Mouse (Mus musculus) hindbrain, embryonic 10.5 days (tissue): ENCODE results near the gene Kars. TPM values are rescaled to one million over a fixed set of nuclear protein-coding genes. Genes with fewer than 3 reads are reported as not detected.

ENCODE experiments used
- DNase-seq: peaks from one replicate; pipeline ENCODE4 v3.0.0-alpha.2; 2017; ENCODE audit warnings: low spot score
- H3K27ac ChIP-seq: fragments of 300-500 bp; sonication (generic); 2 replicates; pipeline ENCODE4 v1.5.1; 2016; ENCODE audit warnings: mild to moderate bottlenecking, moderate library complexity
- H3K27me3 ChIP-seq: fragments of 300-500 bp; sonication (generic); 2 replicates; pipeline ENCODE4 v1.6.1; 2016; ENCODE audit warnings: mild to moderate bottlenecking; ENCODE audit not compliant: poor library complexity, insufficient read depth, severe bottlenecking
- H3K36me3 ChIP-seq: fragments of 300-500 bp; sonication (generic); 2 replicates; pipeline ENCODE4 v1.6.1; 2016; ENCODE audit warnings: mild to moderate bottlenecking, moderate library complexity
- H3K4me1 ChIP-seq: fragments of 300-500 bp; sonication (generic); replicated peaks from 2 replicates; pipeline ENCODE4 v1.6.1; 2016; ENCODE audit warnings: mild to moderate bottlenecking
- H3K4me3 ChIP-seq: fragments of 300-500 bp; sonication (generic); 2 replicates; pipeline ENCODE4 v1.5.1; 2016; ENCODE audit warnings: mild to moderate bottlenecking, moderate library complexity
- H3K9me3 ChIP-seq: fragments of 300-500 bp; sonication (generic); 2 replicates; pipeline ENCODE4 v1.6.1; 2016; ENCODE audit warnings: mild to moderate bottlenecking, moderate library complexity
- WGBS: fragments of 180-500 bp; shearing (Covaris S2); methylation state at CpG from one replicate; pipeline ENCODE4 v1.1.7; 2016; 5-methylcytosine and 5-hydroxymethylcytosine counted together
- polyA plus RNA-seq: library from polyadenylated mRNA; unstranded; fragments of >200 nt; fragmentation: Nextera tagmentation; extraction: Ambion mirVana; gene quantifications from 2 replicates; pipeline ENCODE4 v1.2.1, GENCODE M21; 2016

Kars gene
- polyA plus RNA-seq, 1 experiment from 2014 or later = 216 TPM

DNA sequence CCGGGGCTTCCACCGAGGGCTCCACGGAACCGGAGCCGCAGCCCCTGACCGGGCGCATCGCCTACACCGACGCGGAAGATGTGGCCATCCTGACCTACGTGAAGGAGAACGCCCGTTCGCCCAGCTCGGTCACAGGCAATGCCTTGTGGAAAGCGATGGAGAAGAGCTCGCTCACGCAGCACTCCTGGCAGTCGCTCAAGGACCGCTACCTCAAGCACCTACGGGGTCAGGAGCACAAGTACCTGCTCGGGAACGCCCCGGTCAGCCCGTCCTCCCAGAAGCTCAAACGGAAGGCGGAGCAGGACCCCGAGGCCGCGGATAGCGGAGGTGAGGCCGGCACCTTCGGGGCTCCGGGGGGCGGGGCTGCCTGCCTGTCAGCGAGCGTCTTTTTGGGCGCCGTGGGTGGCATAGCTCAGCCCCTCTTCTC lies 706 bp upstream of the Kars start:
- under 1% methylated on average over 40 of the region's 40 CpGs for WGBS
- peak overlapping the region; percentile 83 for H3K4me3 ChIP-seq
- DNase-seq = no peak

DNA sequence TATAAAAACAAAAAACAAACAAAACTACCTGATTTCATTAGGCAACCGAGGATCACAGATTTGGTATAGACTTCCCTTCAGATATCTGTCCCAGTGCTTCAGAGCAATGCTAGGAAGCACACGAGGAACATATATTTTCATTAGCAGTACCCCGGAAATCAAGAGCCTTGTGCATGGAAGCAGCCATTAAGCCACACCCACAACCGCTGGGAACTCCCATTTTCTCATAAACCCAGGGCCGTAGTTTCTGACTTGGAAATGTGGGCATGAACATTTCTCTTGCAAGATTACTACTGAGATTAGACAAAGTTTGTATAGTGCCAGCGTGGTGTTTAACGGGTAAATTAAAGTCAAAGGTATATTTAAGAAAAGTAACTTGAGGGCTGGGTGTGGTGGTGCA lies 1.6 kb downstream of the Kars start:
- Histone ChIP-seq H3K36me3 (peaks cover 37% of the 10 kb centered on the region), H3K4me1 (peaks cover 24% of the 10 kb centered on the region), H3K27ac (no peak overlapping the region), H3K27me3 (no peaks in the 10 kb centered on the region), H3K4me3 (no peak overlapping the region), H3K9me3 (no peaks in the 10 kb centered on the region)
- DNase-seq = no peak
- 94% methylated on average over 7 of the region's 7 CpGs for WGBS

More for the DNA sequence above, 706 bp upstream of the Kars start:
- peak overlapping the region; percentile 89 for H3K27ac ChIP-seq
- H3K4me1 ChIP-seq = peaks cover 24% of the 10 kb centered on the region
- no peaks in the 10 kb centered on the region for H3K9me3 ChIP-seq
- H3K36me3 ChIP-seq = peaks cover 34% of the 10 kb centered on the region
- no peaks in the 10 kb centered on the region for H3K27me3 ChIP-seq

DNA sequence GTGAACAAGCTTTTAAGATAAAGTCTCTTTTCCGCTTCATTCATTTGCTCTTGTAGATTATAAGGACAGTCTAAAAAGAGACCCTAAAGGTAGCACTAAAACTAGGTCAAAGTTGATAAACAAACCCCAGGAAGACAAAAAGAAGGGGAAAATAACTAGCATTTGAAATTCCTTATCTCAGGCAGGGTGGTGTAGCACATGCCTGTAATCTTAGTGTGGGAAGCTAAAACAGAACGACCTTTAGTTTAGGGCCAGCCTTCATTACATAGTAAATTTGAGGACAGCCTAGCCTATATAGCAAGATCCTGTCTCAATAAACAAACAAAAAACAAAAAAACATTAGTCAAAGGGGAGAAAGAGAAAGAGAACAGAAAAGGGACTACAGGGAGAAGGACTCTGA lies 3.5 kb downstream of the Kars start:
- no peaks in the 10 kb centered on the region for H3K9me3 ChIP-seq
- H3K36me3 ChIP-seq = peaks cover 56% of the 10 kb centered on the region
- WGBS = 98% methylated on average over 2 of the region's 2 CpGs
- H3K4me1 ChIP-seq = peaks cover 18% of the 10 kb centered on the region
- H3K4me3 ChIP-seq = no peak overlapping the region
- no peaks in the 10 kb centered on the region for H3K27me3 ChIP-seq
- H3K27ac ChIP-seq = no peak overlapping the region
- no peak for DNase-seq

DNA sequence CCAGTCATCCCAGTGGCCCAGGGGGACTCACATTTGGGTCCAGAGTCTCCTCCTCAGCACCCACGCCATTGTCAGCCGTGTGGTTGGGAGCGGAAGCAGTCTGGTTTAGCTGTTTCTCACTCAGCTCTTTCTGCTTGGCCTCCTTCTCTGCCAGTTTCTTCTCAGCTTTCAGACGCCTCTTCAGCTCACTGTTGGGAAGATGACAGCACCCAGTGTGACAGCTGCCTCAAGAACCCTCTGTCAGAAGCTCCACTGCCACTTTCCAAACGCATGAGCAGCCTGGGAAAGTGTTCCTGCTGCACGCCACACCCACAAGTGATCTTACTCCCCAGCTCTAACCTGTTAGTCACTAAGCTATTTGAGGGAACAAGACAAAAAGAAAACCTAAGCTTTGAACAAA lies 5.5 kb downstream of the Kars start:
- no peaks in the 10 kb centered on the region for H3K9me3 ChIP-seq
- H3K36me3 ChIP-seq = peaks cover 76% of the 10 kb centered on the region
- DNase-seq = no peak
- no peak overlapping the region for H3K27ac ChIP-seq
- no peak overlapping the region for H3K4me3 ChIP-seq
- 88% methylated on average over 6 of the region's 6 CpGs for WGBS
- H3K4me1 ChIP-seq = peaks cover 7% of the 10 kb centered on the region
- H3K27me3 ChIP-seq = no peaks in the 10 kb centered on the region

DNA sequence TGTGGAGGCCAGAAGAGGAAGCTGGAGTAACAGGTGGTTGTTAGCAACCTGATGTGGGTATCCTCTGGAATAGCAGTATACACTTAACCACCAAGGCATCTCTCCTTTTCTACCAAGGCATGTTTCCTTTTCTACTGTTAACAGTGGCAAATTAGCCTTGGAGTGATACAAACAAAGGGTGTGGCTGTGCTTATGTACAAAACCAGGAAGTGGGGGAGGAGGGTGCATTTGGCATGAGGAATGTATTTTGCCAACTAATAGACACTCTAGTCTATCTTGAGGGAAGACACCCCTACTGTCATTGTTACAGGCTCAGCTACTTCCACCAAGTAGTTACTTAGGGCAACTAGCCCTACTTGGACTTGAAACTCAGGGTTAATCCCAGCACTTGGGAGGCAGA lies 6.4 kb downstream of the Kars start:
- no peak for DNase-seq
- Histone ChIP-seq H3K27ac (no peak overlapping the region), H3K4me3 (no peak overlapping the region), H3K36me3 (peaks cover 85% of the 10 kb centered on the region), H3K4me1 (no peaks in the 10 kb centered on the region), H3K9me3 (no peaks in the 10 kb centered on the region), H3K27me3 (no peaks in the 10 kb centered on the region)

DNA sequence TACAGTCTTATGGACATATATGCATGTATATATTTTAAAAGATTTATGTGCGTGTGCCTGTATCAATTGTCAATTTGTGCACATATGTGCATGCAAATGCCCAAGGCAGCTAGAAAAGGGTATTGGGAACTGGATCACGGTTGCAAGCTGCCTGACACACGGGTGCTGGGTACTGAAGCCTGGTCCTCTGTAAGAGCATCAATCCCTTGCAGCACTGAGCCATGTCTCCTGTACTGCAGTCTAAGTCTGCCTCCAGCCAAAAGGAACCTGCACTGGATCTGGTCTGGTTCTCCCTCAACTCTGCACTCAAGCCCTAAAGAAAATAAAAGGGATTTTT lies 18.5 kb downstream of the Kars start:
- Histone ChIP-seq H3K4me1 (peaks cover 10% of the 10 kb centered on the region; the same call in 1 of the 2 replicates), H3K4me3 (no peak overlapping the region), H3K27me3 (no peaks in the 10 kb centered on the region), H3K36me3 (peaks cover 72% of the 10 kb centered on the region), H3K27ac (no peak overlapping the region), H3K9me3 (no peaks in the 10 kb centered on the region)
- no peak for DNase-seq
- 74% methylated on average over 3 of the region's 3 CpGs for WGBS

DNA sequence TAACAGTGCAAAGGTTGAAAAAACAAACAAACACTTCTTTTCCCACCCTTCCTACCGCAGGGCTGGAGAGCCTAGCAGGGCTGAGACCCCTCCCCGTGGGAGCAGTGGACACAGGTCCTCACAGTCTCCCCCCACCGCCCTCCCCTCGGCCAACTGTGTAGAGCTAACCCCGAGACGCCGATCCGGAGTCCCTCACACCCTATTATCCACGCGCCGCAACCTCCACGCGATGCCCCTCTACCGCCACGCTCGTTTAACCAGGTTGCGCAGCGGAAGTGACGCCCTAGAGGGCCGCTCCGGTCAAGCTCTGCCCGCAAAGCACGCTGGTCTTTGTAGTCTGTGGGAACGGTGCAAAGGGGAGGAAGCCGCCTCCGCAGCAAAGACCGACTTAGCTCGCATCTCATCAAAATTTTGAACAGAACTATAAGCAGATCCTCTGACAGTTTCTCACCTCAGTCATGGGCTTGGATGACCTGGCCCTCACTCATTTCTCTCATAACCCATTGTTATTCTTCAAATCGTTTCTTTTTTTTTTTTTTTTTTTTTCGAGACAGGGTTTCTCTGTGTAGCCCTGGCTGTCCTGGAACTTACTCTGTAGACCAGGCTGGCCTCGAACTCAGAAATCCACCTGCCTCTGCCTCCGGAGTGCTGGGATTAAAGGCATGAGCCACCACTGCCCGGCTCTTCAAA lies 19.0 kb downstream of the Kars start, which contains the start of gene Adat1:
Gene Adat1 (minus strand): TSS at position 290 of the 690 bp plus-strand sequence.
- H3K4me3 ChIP-seq = peak within 1 kb of the TSS; percentile 81
- H3K36me3 ChIP-seq = peaks cover 72% of the 10 kb centered on the region
- H3K9me3 ChIP-seq = no peaks in the 10 kb centered on the region
- H3K4me1 ChIP-seq = peaks cover 10% of the 10 kb centered on the region; the same call in 1 of the 2 replicates
- peak within 1 kb of the TSS; percentile 91 for H3K27ac ChIP-seq
- peak; percentile 91 for DNase-seq
- H3K27me3 ChIP-seq = no peaks in the 10 kb centered on the region
- 5% methylated on average over 33 of the region's 33 CpGs for WGBS

DNA sequence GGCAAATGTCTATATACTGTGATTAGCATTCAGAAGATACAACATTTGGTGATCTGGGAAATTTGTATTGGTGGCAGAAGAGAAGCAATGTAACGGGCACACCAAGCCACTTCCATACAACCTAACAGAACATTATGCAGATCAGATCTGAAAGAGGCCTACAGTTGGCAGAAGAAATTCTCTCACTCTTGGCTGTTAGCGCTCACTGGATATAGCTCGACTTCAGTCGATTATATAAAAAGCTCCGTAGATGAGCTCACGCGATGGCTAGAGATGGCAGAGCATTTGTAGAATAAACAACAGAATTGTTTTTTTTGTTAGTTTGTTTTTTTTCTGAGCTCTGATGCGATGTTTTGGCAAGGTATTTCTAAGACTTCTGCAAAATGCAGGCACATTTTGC lies 19.8 kb downstream of the Kars start:
- H3K4me3 ChIP-seq = peak overlapping the region; percentile 81
- peak overlapping the region; percentile 91 for H3K27ac ChIP-seq
- no peak for DNase-seq
- H3K9me3 ChIP-seq = no peaks in the 10 kb centered on the region
- H3K27me3 ChIP-seq = no peaks in the 10 kb centered on the region
- peaks cover 10% of the 10 kb centered on the region; the same call in 1 of the 2 replicates for H3K4me1 ChIP-seq
- H3K36me3 ChIP-seq = peaks cover 71% of the 10 kb centered on the region
- 72% methylated on average over 8 of the region's 8 CpGs for WGBS

DNA sequence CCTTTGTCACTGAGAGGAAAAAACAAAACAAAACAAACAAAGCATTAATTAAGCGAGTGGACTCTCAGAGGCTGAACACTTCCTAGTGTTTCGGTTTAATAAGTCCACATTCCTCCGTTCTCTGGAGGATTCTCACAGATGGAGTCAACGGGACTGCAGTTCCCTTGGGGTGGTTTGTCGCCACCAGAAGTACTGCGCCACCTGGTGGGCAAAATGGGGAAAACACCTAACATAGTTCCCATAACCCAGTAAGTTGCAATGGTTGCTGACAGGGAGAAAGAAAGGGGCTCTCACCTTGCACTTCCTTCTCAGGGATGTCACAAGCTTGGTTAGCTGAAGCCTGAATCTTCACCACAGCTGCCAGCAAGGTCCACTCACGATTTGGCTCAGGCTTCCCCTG lies 21.2 kb downstream of the Kars start:
- Histone ChIP-seq H3K27me3 (no peaks in the 10 kb centered on the region), H3K9me3 (no peaks in the 10 kb centered on the region), H3K36me3 (peaks cover 71% of the 10 kb centered on the region), H3K27ac (no peak overlapping the region), H3K4me1 (peaks cover 10% of the 10 kb centered on the region; the same call in 1 of the 2 replicates), H3K4me3 (no peak overlapping the region)
- WGBS = 20% methylated on average over 7 of the region's 7 CpGs
- peak; percentile 79 for DNase-seq

DNA sequence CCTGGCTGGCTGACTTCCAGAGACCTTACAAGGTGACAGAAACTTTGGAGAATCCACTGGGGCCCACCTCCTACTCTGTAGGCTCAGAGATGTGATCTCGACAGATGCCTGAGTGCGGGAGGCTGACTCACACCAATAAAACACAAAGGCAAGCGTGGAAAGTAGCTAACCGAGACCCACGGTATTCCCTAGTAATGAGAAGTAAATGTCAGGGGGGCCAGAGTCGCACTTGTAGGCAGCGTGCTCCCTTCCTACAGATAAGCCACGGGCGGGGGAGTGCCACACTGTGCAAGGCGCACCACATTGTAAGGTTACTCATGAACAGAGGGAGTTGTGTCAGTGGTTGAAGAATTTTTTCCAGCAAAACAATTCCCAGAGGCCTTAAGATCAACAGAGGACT lies 26.6 kb downstream of the Kars start:
- H3K36me3 ChIP-seq = peaks cover 96% of the 10 kb centered on the region
- no peaks in the 10 kb centered on the region for H3K4me1 ChIP-seq
- no peaks in the 10 kb centered on the region for H3K27me3 ChIP-seq
- no peak overlapping the region for H3K4me3 ChIP-seq
- 83% methylated on average over 10 of the region's 10 CpGs for WGBS
- no peak overlapping the region for H3K27ac ChIP-seq
- DNase-seq = no peak
- no peaks in the 10 kb centered on the region for H3K9me3 ChIP-seq

DNA sequence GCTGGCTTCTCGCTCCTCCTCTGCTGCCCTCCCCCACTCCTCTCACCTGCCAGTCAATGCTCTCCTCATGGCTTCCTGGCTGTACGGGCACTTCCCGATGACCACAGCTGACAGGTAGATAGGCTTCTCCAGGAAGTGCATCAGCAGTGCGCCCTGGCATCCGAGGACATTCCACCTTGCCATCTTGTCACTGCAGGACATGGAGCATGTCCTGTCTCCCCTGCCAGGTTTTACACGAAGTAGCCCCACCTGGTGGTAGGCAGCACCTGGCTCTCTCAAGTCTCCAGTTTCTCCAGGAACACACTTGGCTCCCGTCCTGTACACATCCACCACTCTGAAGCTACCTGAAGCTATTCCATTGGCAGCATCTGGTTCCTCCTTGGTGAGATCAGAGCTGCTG lies 29.0 kb downstream of the Kars start:
- no peaks in the 10 kb centered on the region for H3K9me3 ChIP-seq
- no peaks in the 10 kb centered on the region for H3K4me1 ChIP-seq
- no peak overlapping the region for H3K4me3 ChIP-seq
- H3K36me3 ChIP-seq = peaks cover 94% of the 10 kb centered on the region
- no peak for DNase-seq
- 78% methylated on average over 7 of the region's 7 CpGs for WGBS
- no peaks in the 10 kb centered on the region for H3K27me3 ChIP-seq
- H3K27ac ChIP-seq = no peak overlapping the region

DNA sequence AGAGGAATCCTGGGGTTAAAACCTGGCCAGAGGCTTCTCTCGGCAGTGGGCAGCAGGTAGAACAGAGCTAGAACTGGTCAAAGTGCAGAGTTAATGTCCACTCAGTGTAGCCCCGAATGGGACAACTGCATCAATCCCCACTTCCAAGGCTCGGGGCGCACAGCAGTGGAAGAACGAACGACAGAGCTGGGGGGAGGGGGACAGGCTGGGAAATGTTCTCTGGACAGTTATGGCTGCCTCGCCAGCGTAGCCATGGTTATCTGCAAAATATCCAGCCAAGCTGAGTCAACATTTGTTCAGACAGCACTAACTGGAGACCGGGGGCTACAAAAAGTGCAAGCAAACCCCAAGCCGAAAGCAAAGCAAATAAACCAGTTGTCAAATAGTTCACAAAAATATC lies 33.0 kb downstream of the Kars start:
- WGBS = 84% methylated on average over 10 of the region's 10 CpGs
- no peak overlapping the region for H3K27ac ChIP-seq

DNA sequence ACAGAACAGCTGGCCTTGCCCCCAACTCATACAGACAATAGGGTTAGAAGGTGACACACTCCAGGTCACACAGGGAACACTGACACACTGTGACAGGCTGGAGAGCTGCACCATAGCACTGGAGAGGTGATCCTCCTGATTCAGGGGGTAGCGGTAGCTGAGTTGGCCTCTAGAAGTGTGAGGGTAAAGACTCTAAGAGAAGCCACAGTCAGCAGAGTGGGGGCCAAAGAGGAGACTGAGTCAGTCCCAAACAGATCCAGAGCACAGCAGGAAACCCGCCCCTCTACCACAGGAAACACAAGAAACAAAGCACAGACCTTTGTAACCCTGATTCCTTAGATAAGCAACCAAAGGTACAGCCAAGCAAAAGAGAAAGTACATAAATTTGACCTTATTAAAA lies 34.8 kb downstream of the Kars start:
- Histone ChIP-seq H3K36me3 (peaks cover 94% of the 10 kb centered on the region), H3K4me1 (no peaks in the 10 kb centered on the region), H3K27ac (no peak overlapping the region), H3K4me3 (no peak overlapping the region), H3K9me3 (peaks cover 12% of the 10 kb centered on the region), H3K27me3 (no peaks in the 10 kb centered on the region)
- 79% methylated on average over 2 of the region's 2 CpGs for WGBS
- no peak for DNase-seq

More for the DNA sequence above, 33.0 kb downstream of the Kars start:
- no peak overlapping the region for H3K4me3 ChIP-seq
- H3K36me3 ChIP-seq = peaks cover 96% of the 10 kb centered on the region
- no peaks in the 10 kb centered on the region for H3K4me1 ChIP-seq
- no peaks in the 10 kb centered on the region for H3K27me3 ChIP-seq
- DNase-seq = no peak
- H3K9me3 ChIP-seq = peaks cover 12% of the 10 kb centered on the region

DNA sequence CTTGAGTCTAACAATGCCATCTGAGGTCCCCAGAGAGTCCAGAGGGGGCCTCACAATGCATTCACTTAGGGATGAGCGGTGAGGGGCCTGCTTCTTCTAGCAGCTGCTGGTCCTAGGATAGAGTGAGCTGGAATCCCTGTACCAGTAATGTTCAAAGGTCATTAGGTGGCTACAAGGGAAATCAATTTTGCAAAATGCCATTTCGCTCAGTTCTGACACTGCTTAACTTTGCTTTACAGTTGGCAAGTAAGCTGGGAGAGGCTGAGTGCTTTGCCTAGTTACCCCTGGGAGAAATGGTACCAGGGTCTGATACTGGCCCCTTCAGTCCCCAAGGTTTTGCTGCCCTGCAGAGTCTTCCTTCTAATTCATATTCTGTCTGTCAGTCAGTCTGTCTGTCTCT lies 35.4 kb downstream of the Kars start:
- peaks cover 94% of the 10 kb centered on the region for H3K36me3 ChIP-seq
- WGBS = 91% methylated on average over 2 of the region's 2 CpGs

More for the DNA sequence above, 35.4 kb downstream of the Kars start:
- Histone ChIP-seq H3K4me3 (no peak overlapping the region), H3K27me3 (no peaks in the 10 kb centered on the region), H3K27ac (no peak overlapping the region), H3K4me1 (no peaks in the 10 kb centered on the region), H3K9me3 (peaks cover 12% of the 10 kb centered on the region)
- no peak for DNase-seq
